Mouse (Mus musculus): ENCODE measurements around the gene 4930438A08Rik.

DNA sequence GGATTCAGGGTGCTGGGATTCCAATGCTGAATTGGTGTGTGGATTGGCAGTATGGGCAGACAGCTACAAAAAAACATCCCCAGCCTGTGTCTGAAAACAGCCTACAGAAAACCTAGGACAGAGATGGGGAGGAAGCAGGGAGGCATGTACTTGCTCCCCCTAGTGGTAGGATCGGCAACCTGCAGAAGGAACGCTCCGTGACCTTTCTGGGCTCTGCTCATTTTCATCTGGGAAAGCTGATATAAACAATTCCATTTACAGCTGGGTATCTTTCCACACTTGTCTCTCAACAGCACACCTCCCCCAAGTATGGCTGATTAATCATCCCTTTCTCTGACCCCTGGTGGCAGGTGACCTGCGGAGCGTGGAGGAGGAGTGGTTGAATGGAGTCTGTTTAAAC, 48.9 kb upstream of the 4930438A08Rik start:
- TF ChIP-seq CTCF (IDR thresholded peaks at IDR 0.05): peak; percentile 97
- TF ChIP-seq EP300 (IDR thresholded peaks at IDR 0.05): no peak
